Mouse (Mus musculus): ENCODE data around the gene Flt4.

The Flt4 gene

DNA sequence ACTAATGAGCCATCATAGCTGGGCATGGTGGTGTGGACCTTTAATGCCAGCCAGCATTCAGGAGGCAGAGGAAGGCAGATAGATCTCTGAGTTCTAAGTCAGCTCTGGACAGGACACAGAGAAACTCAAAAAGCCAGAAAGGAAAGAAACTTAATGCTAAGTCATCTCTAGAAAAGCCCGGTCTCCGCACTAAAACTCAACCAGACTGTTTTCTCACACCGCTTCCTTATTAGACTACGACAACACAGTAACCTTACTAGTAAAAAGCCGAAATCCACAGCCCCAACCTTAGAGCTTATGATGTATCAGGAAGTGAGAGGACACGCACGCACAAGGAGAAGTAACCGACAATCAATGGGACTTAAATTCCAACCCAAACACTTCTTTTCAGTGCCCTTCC, 93.0 kb downstream of the Flt4 start:
- DNase-seq: no peak
